Mouse (Mus musculus) small intestine, adult 2 months (tissue): ENCODE measurements around the gene Narf. TPM values are rescaled to one million over a fixed set of nuclear protein-coding genes. Genes with fewer than 3 reads are reported as not detected.

ENCODE experiments used
- H3K27ac ChIP-seq: fragments of 200-500 bp; 2 replicates; pipeline ENCODE4 v1.5.1; 2012; ENCODE audit warnings: low read depth, low read length, control low read depth, inconsistent platforms; ENCODE audit not compliant: insufficient read depth
- H3K27me3 ChIP-seq: fragments of 200-500 bp; 2 replicates; pipeline ENCODE4 v1.6.1; 2012; ENCODE audit warnings: mild to moderate bottlenecking, moderate library complexity, low read length, inconsistent platforms; ENCODE audit not compliant: control insufficient read depth, insufficient read depth
- H3K36me3 ChIP-seq: fragments of 200-500 bp; 2 replicates; pipeline ENCODE4 v1.6.1; 2012; ENCODE audit warnings: mild to moderate bottlenecking, low read length, control low read depth, inconsistent platforms; ENCODE audit not compliant: control insufficient read depth, insufficient read depth
- H3K4me1 ChIP-seq: fragments of 200-500 bp; 2 replicates; pipeline ENCODE4 v1.6.1; 2012; ENCODE audit warnings: low read length, inconsistent platforms, mixed read lengths; ENCODE audit not compliant: control insufficient read depth, insufficient read depth, insufficient read length
- H3K4me3 ChIP-seq: fragments of 200-500 bp; 2 replicates; pipeline ENCODE4 v1.5.1; 2012; ENCODE audit warnings: low read depth, mild to moderate bottlenecking, control low read depth, inconsistent platforms, low read length, moderate library complexity
- CTCF ChIP-seq: fragments of 200-500 bp; IDR thresholded peaks from 2 replicates; pipeline ENCODE4 v1.5.1; 2012; ENCODE audit warnings: low read depth, mild to moderate bottlenecking, control low read depth, inconsistent platforms, low read length, moderate library complexity, mixed read lengths; ENCODE audit not compliant: insufficient replicate concordance, insufficient read length; ENCODE audit errors: extremely low read depth
- POLR2A ChIP-seq: fragments of 200-500 bp; IDR thresholded peaks from 2 replicates; pipeline ENCODE4 v1.6.1; 2012; ENCODE audit warnings: low read depth, mild to moderate bottlenecking, control low read depth, inconsistent platforms, low read length, moderate library complexity
- WGBS: fragments of 180-500 bp; shearing (Covaris S2); methylation state at CpG from one replicate; pipeline ENCODE4 v1.1.7; 2018; 5-methylcytosine and 5-hydroxymethylcytosine counted together
- polyA plus RNA-seq: library from polyadenylated mRNA; depleted of rRNA; stranded (reverse); fragments of >200 nt; gene quantifications from 2 replicates; pipeline ENCODE4 v1.2.3, GENCODE M21; 2012

The Narf gene
- polyA plus RNA-seq, 1 experiment: 23.9 TPM

DNA sequence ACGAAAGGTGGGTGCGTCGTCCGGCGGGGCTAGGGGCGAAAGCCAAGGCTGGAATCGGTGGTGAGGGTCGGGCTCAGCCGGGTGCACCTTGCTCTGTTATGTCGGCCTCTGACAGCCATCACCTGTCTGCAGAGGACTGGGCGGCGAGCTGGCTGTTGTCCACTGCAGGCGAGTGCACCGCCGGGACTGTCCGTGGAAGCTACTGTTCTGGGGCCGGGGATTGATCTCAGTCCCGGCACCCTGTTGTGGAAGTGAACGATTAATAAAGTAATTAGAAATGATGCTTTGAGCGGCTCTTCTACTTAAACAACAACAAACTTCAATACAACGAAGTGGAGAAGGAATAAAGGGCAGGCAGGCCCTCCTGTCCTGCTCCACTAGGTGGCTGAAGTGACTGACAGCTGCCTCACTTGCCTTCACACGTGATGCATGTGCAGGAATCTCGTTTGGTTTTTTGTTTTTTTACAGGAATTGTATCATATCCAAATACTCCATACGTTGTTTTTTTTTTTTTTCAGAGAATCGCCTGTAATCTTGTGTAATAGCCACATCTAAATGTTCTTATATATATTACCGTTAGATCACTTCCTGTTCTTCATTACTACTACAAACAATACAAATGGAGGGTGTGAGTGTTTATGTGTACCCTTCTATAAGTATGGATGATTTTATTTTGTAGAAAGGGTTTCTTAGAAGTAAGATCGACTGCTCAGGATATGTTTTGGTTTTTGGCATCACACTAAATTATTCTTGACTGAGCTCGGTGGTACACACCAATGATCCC lies 484 bp downstream of the Narf start:
- Histone ChIP-seq H3K4me3 (peak overlapping the region; percentile 89), H3K27ac (peak overlapping the region; percentile 92), H3K27me3 (no peaks in the 10 kb centered on the region), H3K4me1 (peaks cover 2% of the 10 kb centered on the region; the same call in 1 of the 2 replicates), H3K36me3 (peaks cover 16% of the 10 kb centered on the region)
- peak; percentile 50; the same call in 1 of the 2 replicates for TF ChIP-seq CTCF
- TF ChIP-seq POLR2A: no peak
- 2% methylated on average over 28 of the region's 28 CpGs for WGBS

DNA sequence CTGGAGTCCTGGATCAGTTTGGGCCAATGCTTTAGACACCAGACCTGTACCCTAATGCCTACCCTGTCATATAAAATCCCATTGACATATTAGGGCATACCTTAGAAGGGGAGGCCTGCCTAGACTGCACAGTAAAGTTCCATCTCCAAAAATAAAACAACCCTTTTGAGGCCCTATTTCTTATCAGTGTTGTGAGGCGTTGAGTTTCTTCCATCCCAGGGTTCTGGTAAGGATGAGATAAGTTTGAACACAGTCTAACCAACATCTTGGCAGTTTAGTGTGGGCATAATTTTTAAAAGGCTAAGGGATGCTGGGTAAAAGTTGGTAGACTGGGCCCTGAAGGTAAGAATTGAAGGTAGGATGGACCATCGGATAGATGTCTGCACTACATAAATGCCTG lies 2.6 kb downstream of the Narf start:
- H3K4me1 ChIP-seq: peaks cover 2% of the 10 kb centered on the region; the same call in 1 of the 2 replicates
- H3K36me3 ChIP-seq: peaks cover 31% of the 10 kb centered on the region
- H3K4me3 ChIP-seq: no peak overlapping the region
- TF ChIP-seq CTCF (no peak), POLR2A (no peak)
- H3K27ac ChIP-seq: no peak overlapping the region
- no peaks in the 10 kb centered on the region for H3K27me3 ChIP-seq
- 86% methylated on average over 2 of the region's 2 CpGs for WGBS

DNA sequence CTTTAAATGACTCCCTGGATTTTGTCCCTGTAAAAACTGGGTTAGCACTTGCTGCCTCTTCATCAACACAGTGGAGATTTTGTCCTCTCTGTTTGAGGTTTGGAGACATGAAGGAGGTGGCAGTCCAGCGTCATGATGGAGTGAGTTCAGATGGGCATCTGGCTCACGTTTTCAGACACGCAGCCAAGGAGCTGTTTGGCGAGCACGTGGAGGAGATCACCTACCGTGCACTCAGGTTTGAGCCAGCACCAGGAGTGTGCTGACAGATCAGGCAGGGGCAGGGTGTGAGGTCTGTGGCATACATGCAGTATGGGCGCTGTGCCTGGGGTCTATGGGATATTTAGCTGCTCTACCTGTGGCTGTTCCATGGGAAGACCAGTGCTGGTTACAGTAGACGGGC lies 13.1 kb downstream of the Narf start:
- peaks cover 85% of the 10 kb centered on the region for H3K36me3 ChIP-seq
- 94% methylated on average over 8 of the region's 8 CpGs for WGBS
- H3K27me3 ChIP-seq: no peaks in the 10 kb centered on the region
- H3K4me3 ChIP-seq: no peak overlapping the region
- TF ChIP-seq CTCF (no peak), POLR2A (no peak)
- H3K27ac ChIP-seq: no peak overlapping the region
- no peaks in the 10 kb centered on the region for H3K4me1 ChIP-seq

DNA sequence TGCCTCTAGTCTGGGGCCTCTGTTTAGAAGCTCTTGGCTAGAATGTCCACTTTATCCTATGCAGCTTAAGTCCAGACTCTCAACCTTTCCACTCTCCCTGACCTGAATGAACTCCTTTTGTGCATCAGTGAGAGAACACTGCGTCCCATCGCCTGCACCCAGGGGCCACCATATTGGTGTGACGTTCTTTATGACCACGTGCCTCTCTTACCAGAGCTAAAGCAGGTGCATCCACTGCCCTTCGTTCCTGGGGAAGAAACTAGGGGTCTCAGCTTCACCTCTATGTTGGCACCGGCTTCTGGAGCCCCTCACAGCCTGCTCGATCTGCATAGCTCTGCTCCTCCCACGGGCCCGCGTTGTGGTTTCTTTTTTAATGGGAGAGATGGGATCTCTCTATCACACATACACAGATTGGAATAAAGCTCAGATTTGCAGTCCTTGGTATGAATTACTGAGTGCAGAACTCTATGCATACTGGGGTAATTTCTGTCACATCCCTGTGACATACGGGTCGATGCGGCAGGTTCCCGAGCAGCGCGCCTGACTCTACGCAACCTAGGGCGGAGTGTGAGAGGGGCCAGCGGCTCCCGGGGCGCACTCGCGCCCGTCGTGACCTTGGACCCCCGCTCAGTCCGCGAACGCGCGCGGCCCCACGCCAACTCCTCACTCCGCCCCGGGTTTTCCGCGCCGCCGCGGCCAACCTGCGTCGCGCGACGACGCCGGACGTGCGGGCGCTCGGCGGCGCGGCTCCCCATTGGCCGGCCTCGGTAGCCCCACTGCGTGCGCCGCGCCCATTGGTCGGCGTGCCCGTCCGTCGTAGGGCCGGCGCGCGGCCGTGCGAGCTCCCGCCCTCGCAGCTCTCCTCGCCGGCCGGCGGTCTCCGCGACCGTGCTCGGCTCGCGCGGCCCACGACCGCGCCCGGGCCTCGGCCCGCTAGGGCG lies 22.4 kb downstream of the Narf start, which contains the start of gene Foxk2:
Gene Foxk2 (plus strand): TSS at position 831 of the 941 bp plus-strand sequence.
- Histone ChIP-seq H3K4me1 (no peaks in the 10 kb centered on the region; the same call in 1 of the 2 replicates), H3K36me3 (peaks cover 7% of the 10 kb centered on the region), H3K27ac (peak within 1 kb of the TSS; percentile 56), H3K4me3 (peak within 1 kb of the TSS; percentile 96), H3K27me3 (no peaks in the 10 kb centered on the region)
- TF ChIP-seq POLR2A: no peak; the same call in 1 of the 2 replicates
- WGBS: 1% methylated on average over 91 of the region's 91 CpGs

DNA sequence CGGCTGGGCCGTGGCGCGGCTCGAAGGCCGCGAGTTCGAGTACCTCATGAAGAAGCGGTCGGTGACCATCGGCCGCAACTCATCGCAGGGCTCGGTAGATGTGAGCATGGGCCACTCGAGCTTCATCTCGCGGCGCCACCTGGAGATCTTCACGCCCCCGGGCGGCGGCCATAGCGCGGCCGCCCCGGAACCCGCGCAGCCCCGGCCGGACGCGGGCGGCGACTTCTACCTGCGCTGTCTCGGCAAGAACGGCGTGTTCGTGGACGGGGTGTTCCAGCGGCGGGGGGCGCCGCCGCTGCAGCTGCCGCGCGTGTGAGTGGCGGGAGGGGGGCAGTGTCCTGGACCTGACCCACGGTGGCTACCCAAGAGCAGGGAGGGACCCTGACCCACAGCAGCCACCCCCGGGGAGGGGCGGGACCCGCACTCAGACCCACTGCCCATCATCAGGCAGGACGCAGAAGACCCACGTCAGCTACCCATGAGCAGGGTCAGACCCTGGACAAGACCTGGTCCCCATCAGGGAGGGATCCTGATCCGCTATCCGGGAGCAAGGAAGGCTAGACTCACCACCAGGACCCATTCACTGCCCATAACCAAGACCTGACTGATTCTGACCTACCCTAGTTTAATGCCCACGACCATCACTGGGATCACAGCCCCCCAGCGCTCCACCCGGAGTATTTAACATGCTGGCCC lies 23.3 kb downstream of the Narf start:
- Histone ChIP-seq H3K4me1 (no peaks in the 10 kb centered on the region; the same call in 1 of the 2 replicates), H3K36me3 (peaks cover under 1% of the 10 kb centered on the region), H3K4me3 (peak overlapping the region; percentile 80), H3K27me3 (no peaks in the 10 kb centered on the region), H3K27ac (no peak overlapping the region)
- TF ChIP-seq POLR2A (no peak), CTCF (no peak)
- under 1% methylated on average over 59 of the region's 60 CpGs for WGBS

DNA sequence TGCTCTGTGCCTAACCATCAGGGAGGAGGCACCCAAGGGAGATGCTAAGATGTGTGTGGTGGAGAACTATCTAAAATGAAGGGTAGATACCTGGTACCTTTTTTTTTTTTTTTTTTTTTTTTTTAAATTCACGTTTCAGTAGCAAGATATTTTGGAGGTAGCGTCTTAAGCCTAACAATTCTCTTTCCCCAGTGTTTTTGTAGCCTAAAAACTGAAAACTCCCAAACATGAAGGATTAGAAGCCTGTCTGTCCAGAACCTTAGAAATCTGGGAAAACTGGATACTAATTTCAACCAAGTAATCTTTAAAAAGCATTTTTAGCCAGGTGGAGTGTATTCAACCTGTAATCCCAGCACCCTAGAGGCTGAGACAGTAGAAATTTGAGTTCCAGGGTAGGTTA lies 24.0 kb downstream of the Narf start:
- peak overlapping the region; percentile 80 for H3K4me3 ChIP-seq
- no peak overlapping the region for H3K27ac ChIP-seq
- H3K27me3 ChIP-seq: no peaks in the 10 kb centered on the region
- no peaks in the 10 kb centered on the region; the same call in none of the 2 replicates for H3K36me3 ChIP-seq
- whole genome bisulfite sequencing: 43% methylated on average over 2 of the region's 2 CpGs
- no peak for TF ChIP-seq CTCF
- H3K4me1 ChIP-seq: no peaks in the 10 kb centered on the region; the same call in 1 of the 2 replicates
